Mouse (Mus musculus) erythroblast, embryonic 14.5 days (primary cell): ENCODE results near the gene Olfr113. TPM values are rescaled to one million over a fixed set of nuclear protein-coding genes. Genes with fewer than 3 reads are reported as not detected.

Experiments used
- polyA plus RNA-seq: library from polyadenylated mRNA; stranded (reverse); fragments of >175 nt; gene quantifications from 2 replicates; pipeline ENCODE4 v1.2.3, GENCODE M21; 2012

The Olfr113 gene
- polyA plus RNA-seq, 1 experiment, result not detected

Other genes starting within 250 kb of the Olfr113 start
- gene Olfr103, start 238.0 kb downstream of the Olfr113 start, polyA plus RNA-seq, result not detected in 2 replicates
- gene Olfr104-ps, start 218.1 kb downstream of the Olfr113 start, polyA plus RNA-seq, result not detected in 2 replicates
- not detected in 2 replicates for gene Olfr105-ps, start 198.6 kb downstream of the Olfr113 start, polyA plus RNA-seq
- gene Olfr106-ps, start 187.3 kb downstream of the Olfr113 start, polyA plus RNA-seq, result not detected in 2 replicates
- not detected in 2 replicates for gene Olfr107, start 178.4 kb downstream of the Olfr113 start, polyA plus RNA-seq
- gene Olfr108, start 132.2 kb downstream of the Olfr113 start, polyA plus RNA-seq, result not detected in 2 replicates
- gene Olfr109, start 118.7 kb downstream of the Olfr113 start, polyA plus RNA-seq, result not detected in 2 replicates
- gene H2-M2, start 94.1 kb downstream of the Olfr113 start, polyA plus RNA-seq, result not detected in 2 replicates
- 0.02 TPM in 1 of 2 replicates, not detected in the other for gene Olfr110, start 85.2 kb downstream of the Olfr113 start, polyA plus RNA-seq
- not detected in 2 replicates for gene Olfr111, start 69.6 kb downstream of the Olfr113 start, polyA plus RNA-seq
- not detected in 2 replicates for gene Olfr112, start 8.2 kb downstream of the Olfr113 start, polyA plus RNA-seq
- gene Olfr114, start 15.1 kb upstream of the Olfr113 start, polyA plus RNA-seq, result not detected in 2 replicates
- not detected in 2 replicates for gene Olfr115, start 49.4 kb upstream of the Olfr113 start, polyA plus RNA-seq
- not detected in 2 replicates for gene Olfr116, start 49.5 kb upstream of the Olfr113 start, polyA plus RNA-seq
- gene Olfr117, start 86.1 kb upstream of the Olfr113 start, polyA plus RNA-seq, result not detected in 2 replicates
- not detected in 2 replicates for gene Olfr118, start 89.3 kb upstream of the Olfr113 start, polyA plus RNA-seq
- gene Olfr119, start 118.9 kb upstream of the Olfr113 start, polyA plus RNA-seq, result not detected in 2 replicates
- gene Olfr120, start 144.1 kb upstream of the Olfr113 start, polyA plus RNA-seq, result not detected in 2 replicates
- gene Olfr121, start 171.2 kb upstream of the Olfr113 start, polyA plus RNA-seq, result not detected in 2 replicates
- gene Olfr122, start 190.9 kb upstream of the Olfr113 start, polyA plus RNA-seq, result not detected in 2 replicates
- 0.03 TPM in 1 of 2 replicates, not detected in the other for gene Olfr123, start 215.9 kb upstream of the Olfr113 start, polyA plus RNA-seq
- not detected in 2 replicates for gene Olfr124, start 222.2 kb upstream of the Olfr113 start, polyA plus RNA-seq